Mouse (Mus musculus) heart, embryonic 12.5 days (tissue): ENCODE measurements around the gene Grb7. TPM values are rescaled to one million over a fixed set of nuclear protein-coding genes. Genes with fewer than 3 reads are reported as not detected.

ENCODE experiments used
- ATAC-seq: fragments of 200-750 bp; cut with Nextera tagmentation; 2 replicates; pipeline ENCODE4 v1.8.0; 2017; ENCODE audit warnings: moderate TSS enrichment, moderate library complexity; ENCODE audit not compliant: insufficient number of reproducible peaks, low FRiP score
- H3K27ac ChIP-seq: fragments of 300-500 bp; sonication (generic); 2 replicates; pipeline ENCODE4 v1.5.1; 2016; ENCODE audit warnings: mild to moderate bottlenecking, moderate library complexity; ENCODE audit not compliant: poor library complexity, severe bottlenecking
- H3K27me3 ChIP-seq: fragments of 300-500 bp; sonication (generic); replicated peaks from 2 replicates; pipeline ENCODE4 v1.6.1; 2016; ENCODE audit warnings: mild to moderate bottlenecking, moderate library complexity
- H3K36me3 ChIP-seq: fragments of 300-500 bp; sonication (generic); 2 replicates; pipeline ENCODE4 v1.6.1; 2016; ENCODE audit warnings: mild to moderate bottlenecking, moderate library complexity
- H3K4me1 ChIP-seq: fragments of 300-500 bp; sonication (generic); replicated peaks from 2 replicates; pipeline ENCODE4 v1.6.1; 2016; ENCODE audit warnings: mild to moderate bottlenecking
- H3K4me2 ChIP-seq: fragments of 300-500 bp; sonication (generic); 2 replicates; pipeline ENCODE4 v1.6.1; 2016; ENCODE audit warnings: mild to moderate bottlenecking, moderate library complexity
- H3K4me3 ChIP-seq: fragments of 300-500 bp; sonication (generic); 2 replicates; pipeline ENCODE4 v1.5.1; 2016; ENCODE audit warnings: mild to moderate bottlenecking
- H3K9ac ChIP-seq: fragments of 300-500 bp; sonication (generic); 2 replicates; pipeline ENCODE4 v1.6.1; 2016; ENCODE audit warnings: mild to moderate bottlenecking, moderate library complexity
- H3K9me3 ChIP-seq: fragments of 300-500 bp; sonication (generic); replicated peaks from 2 replicates; pipeline ENCODE4 v1.6.1; 2016; ENCODE audit warnings: mild to moderate bottlenecking, moderate library complexity
- WGBS: fragments of 180-500 bp; shearing (Covaris S2); methylation state at CpG from one replicate; pipeline ENCODE4 v1.1.7; 2016; 5-methylcytosine and 5-hydroxymethylcytosine counted together
- polyA plus RNA-seq: library from polyadenylated mRNA; unstranded; fragments of >200 nt; fragmentation: Nextera tagmentation; extraction: Ambion mirVana; gene quantifications from 2 replicates; pipeline ENCODE4 v1.2.1, GENCODE M21; 2016

Grb7 gene
- polyA plus RNA-seq, 1 experiment from 2014 or later = 2.1 TPM

DNA sequence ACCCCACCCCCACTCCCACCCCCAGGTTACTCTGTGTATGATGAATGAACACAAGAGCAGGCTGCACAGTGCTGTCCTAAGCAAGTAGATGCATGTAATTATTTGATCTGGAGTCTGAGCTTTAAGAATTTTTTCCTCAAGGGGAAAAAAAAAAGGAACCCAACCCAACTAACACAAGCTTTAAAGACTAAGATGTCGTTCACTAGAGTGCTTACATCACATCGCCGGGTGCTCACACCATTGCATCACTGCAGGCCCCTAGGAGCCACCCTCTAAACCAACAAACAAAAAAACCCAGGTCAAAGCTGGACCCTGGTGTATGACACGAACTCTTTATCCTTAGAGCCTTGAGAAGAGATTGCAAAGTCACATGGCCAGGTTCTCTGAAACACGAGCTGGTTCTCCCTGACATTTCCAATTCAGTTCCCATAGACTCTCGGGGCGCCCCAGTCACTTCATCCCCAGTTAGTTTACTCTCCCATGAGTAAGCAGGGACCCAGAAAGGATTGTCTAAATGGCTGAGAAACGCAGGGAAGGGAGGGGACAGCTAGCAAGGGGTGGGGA, 27.8 kb downstream of the Grb7 start:
- ATAC-seq = no peak
- no peak overlapping the region for H3K27ac ChIP-seq
- no peaks in the 10 kb centered on the region for H3K36me3 ChIP-seq
- no peak overlapping the region for H3K4me2 ChIP-seq
- no peak overlapping the region for H3K9ac ChIP-seq
- H3K27me3 ChIP-seq = peaks cover 14% of the 10 kb centered on the region
- WGBS = 53% methylated on average over 8 of the region's 8 CpGs
- H3K9me3 ChIP-seq = no peaks in the 10 kb centered on the region
- no peak overlapping the region for H3K4me3 ChIP-seq
- H3K4me1 ChIP-seq = peaks cover 7% of the 10 kb centered on the region; the same call in 1 of the 2 replicates

- H3K4me2 ChIP-seq = no peak overlapping the region
- 83% methylated on average over 11 of the region's 11 CpGs for WGBS
- H3K4me1 ChIP-seq = peaks cover 10% of the 10 kb centered on the region; the same call in 1 of the 2 replicates
- H3K36me3 ChIP-seq = no peaks in the 10 kb centered on the region
- no peak overlapping the region for H3K4me3 ChIP-seq
- peaks cover 10% of the 10 kb centered on the region for H3K27me3 ChIP-seq
- H3K27ac ChIP-seq = no peak overlapping the region
- no peak for ATAC-seq
- H3K9ac ChIP-seq = no peak overlapping the region
- no peaks in the 10 kb centered on the region for H3K9me3 ChIP-seq
Measured at GRCm38 (mm10) chr11:98474967-98475366, 28.8 kb downstream of the Grb7 start.

DNA sequence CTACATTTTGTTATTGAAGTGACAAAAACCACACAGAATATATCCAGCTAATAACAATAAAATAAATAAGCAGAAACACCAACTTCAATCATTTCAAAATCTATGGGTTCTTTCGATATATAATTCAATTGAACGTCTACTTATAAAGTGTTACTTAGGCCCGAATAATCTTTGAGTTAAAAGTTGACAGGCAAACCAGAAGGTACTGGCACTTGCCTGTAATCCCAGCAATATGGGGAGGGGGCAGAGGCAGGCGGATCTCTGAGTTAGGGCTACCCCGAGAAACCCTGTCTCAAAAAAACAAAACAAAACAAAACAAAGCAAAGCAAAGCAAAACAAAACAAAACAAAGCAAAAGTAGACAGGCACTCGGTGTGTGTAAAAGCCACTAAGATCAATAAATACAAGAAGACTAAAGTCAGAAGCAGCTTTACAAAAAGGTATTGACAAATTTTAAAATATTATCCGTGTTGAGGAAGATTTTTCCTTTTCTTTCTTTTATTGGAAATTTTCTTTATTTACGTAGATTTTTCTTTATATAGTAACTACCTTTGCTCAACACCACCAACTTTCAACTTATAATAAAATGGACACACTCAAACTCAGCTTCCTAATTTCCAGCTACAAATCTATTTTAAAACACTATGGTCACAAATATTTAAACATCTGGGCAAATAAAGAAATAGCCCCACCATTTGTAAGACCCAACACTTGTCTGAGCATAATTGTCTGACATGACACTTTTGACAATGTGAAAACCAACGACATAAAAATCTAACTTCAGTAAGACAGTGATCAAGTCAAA, 29.6 kb downstream of the Grb7 start:
- 82% methylated on average over 9 of the region's 9 CpGs for WGBS
- Histone ChIP-seq H3K27ac (no peak overlapping the region), H3K9me3 (no peaks in the 10 kb centered on the region), H3K9ac (no peak overlapping the region), H3K4me3 (no peak overlapping the region), H3K36me3 (no peaks in the 10 kb centered on the region), H3K4me1 (peaks cover 17% of the 10 kb centered on the region; the same call in 1 of the 2 replicates), H3K4me2 (no peak overlapping the region), H3K27me3 (0 out of 2 replicates have a peak, but pooled peaks cover 3% of the 10 kb centered on the region)
- ATAC-seq = no peak

DNA sequence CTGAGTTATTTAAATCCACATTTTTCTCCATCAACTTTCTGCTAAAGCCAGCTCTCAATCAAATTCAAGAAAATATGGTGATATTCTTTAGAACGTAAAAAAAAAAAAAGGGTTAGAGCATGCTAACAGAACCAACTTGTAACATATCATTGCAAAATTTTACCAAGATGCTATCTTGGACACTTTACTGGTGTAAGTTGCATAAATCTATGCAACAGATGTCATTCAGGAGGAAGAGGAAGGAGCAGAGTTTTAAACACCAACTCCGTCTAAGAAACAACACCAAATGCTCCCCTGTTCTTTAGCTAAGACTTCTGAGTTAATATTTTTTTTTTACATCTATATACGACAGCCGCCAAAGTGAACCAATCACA, 30.2 kb downstream of the Grb7 start:
- H3K4me3 ChIP-seq = no peak overlapping the region
- no peak for ATAC-seq

GRCm38 (mm10) chr11:98477011-98477701, 31.0 kb downstream of the Grb7 start:
- Histone ChIP-seq H3K27ac (no peak overlapping the region), H3K9ac (no peak overlapping the region), H3K27me3 (no peaks in the 10 kb centered on the region), H3K36me3 (no peaks in the 10 kb centered on the region), H3K9me3 (no peaks in the 10 kb centered on the region), H3K4me3 (no peak overlapping the region), H3K4me1 (peaks cover 16% of the 10 kb centered on the region; the same call in 1 of the 2 replicates), H3K4me2 (no peak overlapping the region)
- no peak for ATAC-seq
- 57% methylated on average over 14 of the region's 14 CpGs for WGBS

More for the DNA sequence above, 30.2 kb downstream of the Grb7 start:
- no peak overlapping the region for H3K4me2 ChIP-seq
- H3K4me1 ChIP-seq = peaks cover 18% of the 10 kb centered on the region; the same call in 1 of the 2 replicates
- 55% methylated on average over 4 of the region's 4 CpGs for WGBS
- H3K9ac ChIP-seq = no peak overlapping the region
- H3K36me3 ChIP-seq = no peaks in the 10 kb centered on the region
- no peaks in the 10 kb centered on the region for H3K27me3 ChIP-seq
- H3K9me3 ChIP-seq = no peaks in the 10 kb centered on the region
- no peak overlapping the region for H3K27ac ChIP-seq

DNA sequence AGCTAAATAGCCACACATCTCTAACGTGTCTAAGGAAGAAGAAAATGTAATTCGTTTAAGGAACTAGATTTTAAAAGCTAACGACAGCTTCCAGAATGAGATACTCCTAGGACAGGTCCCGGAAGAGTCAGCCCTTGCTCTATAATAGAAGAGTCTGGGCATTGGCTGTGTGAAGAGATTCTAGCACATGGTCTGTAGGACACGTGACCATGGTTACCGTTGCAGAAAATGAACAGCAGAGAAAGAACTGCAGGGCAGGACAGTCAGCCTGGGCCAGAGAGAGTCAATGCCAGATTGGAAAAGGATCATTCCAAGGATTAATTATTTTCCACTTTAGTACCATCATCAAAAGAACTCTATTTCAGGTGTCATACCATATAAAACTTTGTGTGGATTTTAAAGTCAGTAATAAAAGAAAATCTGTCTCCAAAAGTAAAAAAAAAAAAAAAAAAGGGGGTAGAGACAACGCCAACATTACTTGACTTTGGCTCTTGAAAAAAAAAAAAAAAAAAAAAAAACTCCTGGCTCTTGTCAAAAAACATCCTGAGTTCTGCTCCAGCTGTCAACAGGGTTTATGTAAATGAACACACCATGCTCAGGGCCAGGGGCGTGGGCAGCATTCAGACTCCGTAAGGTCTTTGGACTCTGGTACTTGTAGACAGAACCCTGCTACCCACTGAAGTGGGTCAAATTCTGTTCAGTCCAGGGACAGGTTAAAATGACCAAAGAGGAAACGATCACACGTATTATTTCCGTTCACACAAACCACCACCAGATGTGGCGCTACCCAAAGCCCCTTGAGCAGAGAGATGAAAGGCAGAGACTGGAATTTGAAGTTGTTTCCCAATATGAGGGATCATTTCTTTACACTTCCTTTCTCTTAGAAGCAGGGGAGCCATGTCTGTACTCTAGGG, 33.1 kb downstream of the Grb7 start:
- no peak overlapping the region for H3K4me2 ChIP-seq
- H3K27me3 ChIP-seq = no peaks in the 10 kb centered on the region
- no peak overlapping the region for H3K27ac ChIP-seq
- H3K36me3 ChIP-seq = no peaks in the 10 kb centered on the region
- no peak for ATAC-seq
- H3K4me3 ChIP-seq = no peak overlapping the region
- WGBS = 57% methylated on average over 13 of the region's 13 CpGs
- no peak overlapping the region for H3K9ac ChIP-seq
- peaks cover 14% of the 10 kb centered on the region; the same call in 1 of the 2 replicates for H3K4me1 ChIP-seq
- H3K9me3 ChIP-seq = no peaks in the 10 kb centered on the region

DNA sequence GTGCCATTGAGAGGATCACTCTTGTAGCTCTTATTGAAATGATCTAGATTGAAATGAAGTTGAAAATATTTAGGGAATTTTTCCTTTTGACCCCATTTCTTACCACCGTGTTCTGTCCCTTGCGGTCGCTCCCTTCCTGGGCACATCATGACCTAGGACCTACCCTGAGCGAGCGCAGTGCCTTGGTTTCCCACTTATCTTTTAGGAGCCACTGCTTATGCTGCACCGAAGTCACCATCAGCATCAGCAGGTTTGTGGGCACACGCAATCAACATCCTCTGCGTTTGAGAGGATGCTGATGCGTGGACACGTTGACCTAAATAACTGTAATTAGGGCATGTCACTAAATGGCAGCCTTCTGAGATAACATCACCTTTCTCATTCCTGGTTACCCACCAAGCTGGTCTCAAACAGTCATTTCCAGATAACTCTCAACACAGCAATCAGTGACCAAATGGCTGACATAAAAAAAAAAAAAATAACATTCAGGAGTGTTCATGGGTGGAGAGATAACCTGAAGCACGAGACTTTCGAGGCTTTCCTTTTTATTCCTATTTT, 33.8 kb downstream of the Grb7 start:
- ATAC-seq = no peak
- H3K4me1 ChIP-seq = peaks cover 14% of the 10 kb centered on the region; the same call in 1 of the 2 replicates
- H3K36me3 ChIP-seq = no peaks in the 10 kb centered on the region
- WGBS = 73% methylated on average over 12 of the region's 12 CpGs
- H3K27ac ChIP-seq = no peak overlapping the region
- no peaks in the 10 kb centered on the region for H3K9me3 ChIP-seq
- no peak overlapping the region for H3K9ac ChIP-seq
- no peak overlapping the region for H3K4me3 ChIP-seq
- no peaks in the 10 kb centered on the region for H3K27me3 ChIP-seq
- no peak overlapping the region for H3K4me2 ChIP-seq

GRCm38 (mm10) chr11:98481231-98481630, 35.0 kb downstream of the Grb7 start:
- Histone ChIP-seq H3K4me2 (no peak overlapping the region), H3K27ac (no peak overlapping the region), H3K4me1 (peaks cover 14% of the 10 kb centered on the region; the same call in 1 of the 2 replicates), H3K9ac (no peak overlapping the region), H3K27me3 (no peaks in the 10 kb centered on the region), H3K36me3 (no peaks in the 10 kb centered on the region), H3K9me3 (no peaks in the 10 kb centered on the region), H3K4me3 (no peak overlapping the region)
- no peak for ATAC-seq
- 62% methylated on average over 6 of the region's 6 CpGs for WGBS

GRCm38 (mm10) chr11:98482067-98482466, 35.9 kb downstream of the Grb7 start:
- H3K4me3 ChIP-seq = no peak overlapping the region
- no peak overlapping the region for H3K4me2 ChIP-seq
- peaks cover 12% of the 10 kb centered on the region; the same call in 1 of the 2 replicates for H3K4me1 ChIP-seq
- H3K9me3 ChIP-seq = no peaks in the 10 kb centered on the region
- H3K9ac ChIP-seq = no peak overlapping the region
- no peaks in the 10 kb centered on the region for H3K27me3 ChIP-seq
- H3K27ac ChIP-seq = no peak overlapping the region
- no peak for ATAC-seq
- 77% methylated on average over 10 of the region's 10 CpGs for WGBS
- H3K36me3 ChIP-seq = no peaks in the 10 kb centered on the region

- no peaks in the 10 kb centered on the region for H3K36me3 ChIP-seq
- no peak overlapping the region for H3K4me2 ChIP-seq
- 0 out of 2 replicates have a peak, but pooled peaks cover 2% of the 10 kb centered on the region for H3K4me1 ChIP-seq
- no peaks in the 10 kb centered on the region for H3K9me3 ChIP-seq
- H3K9ac ChIP-seq = no peak overlapping the region
- ATAC-seq = no peak
- H3K27ac ChIP-seq = no peak overlapping the region
- no peaks in the 10 kb centered on the region for H3K27me3 ChIP-seq
- 76% methylated on average over 2 of the region's 2 CpGs for WGBS
- H3K4me3 ChIP-seq = no peak overlapping the region
Measured at GRCm38 (mm10) chr11:98485749-98486148, 39.6 kb downstream of the Grb7 start.
